Mouse (Mus musculus) heart, embryonic 11.5 days (tissue): ENCODE measurements around the gene Wdr83. TPM values are rescaled to one million over a fixed set of nuclear protein-coding genes. Genes with fewer than 3 reads are reported as not detected.

ENCODE experiments used
- ATAC-seq: fragments of 200-750 bp; cut with Nextera tagmentation; replicated peaks from 2 replicates; pipeline ENCODE4 v1.8.0; 2017; ENCODE audit warnings: moderate library complexity; ENCODE audit not compliant: insufficient number of reproducible peaks, low FRiP score, low TSS enrichment
- H3K27ac ChIP-seq: fragments of 300-500 bp; sonication (generic); 2 replicates; pipeline ENCODE4 v1.5.1; 2014; ENCODE audit warnings: mild to moderate bottlenecking, low read depth, low read length
- H3K27me3 ChIP-seq: fragments of 300-500 bp; sonication (generic); 2 replicates; pipeline ENCODE4 v1.6.1; 2014; ENCODE audit warnings: mild to moderate bottlenecking, low read length, mixed read lengths; ENCODE audit not compliant: control insufficient read depth, insufficient read depth
- H3K36me3 ChIP-seq: fragments of 300-500 bp; sonication (generic); 2 replicates; pipeline ENCODE4 v1.6.1; 2014; ENCODE audit warnings: mild to moderate bottlenecking, low read length, moderate library complexity, mixed read lengths; ENCODE audit not compliant: control insufficient read depth, insufficient read depth
- H3K4me1 ChIP-seq: fragments of 300-500 bp; sonication (generic); 2 replicates; pipeline ENCODE4 v1.6.1; 2014; ENCODE audit warnings: low read length; ENCODE audit not compliant: control insufficient read depth, insufficient read depth
- H3K4me2 ChIP-seq: fragments of 300-500 bp; sonication (generic); 2 replicates; pipeline ENCODE4 v1.6.1; 2014; ENCODE audit warnings: mild to moderate bottlenecking, moderate library complexity
- H3K4me3 ChIP-seq: fragments of 300-500 bp; sonication (generic); 2 replicates; pipeline ENCODE4 v1.5.1; 2014; ENCODE audit warnings: low read depth, low read length
- H3K9ac ChIP-seq: fragments of 300-500 bp; sonication (generic); 2 replicates; pipeline ENCODE4 v1.6.1; 2014; ENCODE audit warnings: mild to moderate bottlenecking, low read depth, low read length, moderate library complexity
- H3K9me3 ChIP-seq: fragments of 300-500 bp; sonication (generic); replicated peaks from 2 replicates; pipeline ENCODE4 v1.6.1; 2016; ENCODE audit warnings: low read length; ENCODE audit not compliant: control insufficient read depth
- WGBS: fragments of 180-500 bp; shearing (Covaris S2); extraction: QIAGEN DNeasy Blood & Tissue Kit; methylation state at CpG from one replicate; pipeline ENCODE4 v1.1.7; 2014; ENCODE audit not compliant: insufficient replicate concordance; 5-methylcytosine and 5-hydroxymethylcytosine counted together
- polyA plus RNA-seq: library from polyadenylated mRNA; unstranded; fragments of >200 nt; fragmentation: Nextera tagmentation; extraction: Ambion mirVana; gene quantifications from 2 replicates; pipeline ENCODE4 v1.2.1, GENCODE M21; 2014

The Wdr83 gene
- polyA plus RNA-seq, 1 experiment from 2014 or later: 36.5 TPM

DNA sequence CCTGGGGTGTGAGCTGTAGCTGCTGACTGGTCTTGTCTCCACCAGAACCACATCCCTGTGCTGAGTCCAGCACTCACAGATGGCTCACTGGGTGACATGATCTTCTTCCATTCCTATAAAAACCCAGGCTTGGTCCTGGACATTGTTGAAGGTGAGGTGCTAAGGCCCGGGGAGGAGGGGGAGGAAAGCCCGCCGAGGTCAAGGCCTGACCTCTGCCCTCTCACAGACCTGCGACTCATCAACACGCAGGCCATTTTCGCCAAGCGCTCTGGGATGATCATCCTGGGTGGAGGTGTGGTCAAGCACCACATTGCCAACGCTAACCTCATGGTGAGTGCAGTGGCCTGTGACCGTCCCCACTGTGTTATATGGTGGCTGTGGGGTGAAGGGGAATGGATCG is 6.9 kb downstream of the Wdr83 start:
- H3K4me2 ChIP-seq: no peak overlapping the region
- peaks cover 8% of the 10 kb centered on the region for H3K4me1 ChIP-seq
- H3K9ac ChIP-seq: no peak overlapping the region
- WGBS: 90% methylated on average over 10 of the region's 10 CpGs
- no peaks in the 10 kb centered on the region for H3K9me3 ChIP-seq
- H3K27me3 ChIP-seq: no peaks in the 10 kb centered on the region
- H3K36me3 ChIP-seq: peaks cover 28% of the 10 kb centered on the region
- H3K27ac ChIP-seq: no peak overlapping the region
- H3K4me3 ChIP-seq: no peak overlapping the region
- ATAC-seq: no peak

- no peak overlapping the region for H3K27ac ChIP-seq
Observed at GRCm38 (mm10) chr8:85073041-85073612, 8.0 kb downstream of the Wdr83 start.

DNA sequence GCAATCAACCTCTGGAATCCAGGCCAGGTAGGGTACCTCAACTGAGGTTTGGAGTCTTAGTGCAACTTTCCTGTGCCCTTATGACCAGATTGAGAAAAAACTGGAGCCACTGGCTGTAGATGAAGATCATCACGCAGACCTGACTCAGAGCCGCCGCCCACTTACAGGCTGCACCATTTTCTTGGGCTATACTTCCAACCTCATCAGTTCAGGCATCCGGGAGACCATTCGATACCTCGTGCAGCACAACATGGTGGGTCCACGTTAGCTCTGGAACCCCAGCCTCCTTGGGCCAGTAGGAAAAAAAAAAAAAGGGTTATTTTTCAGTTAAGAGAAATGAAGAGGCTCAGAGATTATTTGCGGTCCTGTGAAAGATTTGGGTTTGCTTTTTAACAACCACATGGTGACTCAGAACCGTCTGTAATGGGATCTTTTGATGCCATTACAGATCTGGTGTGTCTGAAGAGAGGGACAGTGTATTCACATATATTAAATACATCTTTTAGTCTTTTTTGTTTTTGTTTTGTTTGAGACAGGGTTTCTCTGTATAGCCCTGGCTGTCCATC is 8.7 kb downstream of the Wdr83 start:
- Histone ChIP-seq H3K4me3 (peak overlapping the region; percentile 97), H3K4me1 (peaks cover 8% of the 10 kb centered on the region), H3K9me3 (no peaks in the 10 kb centered on the region), H3K36me3 (peaks cover 28% of the 10 kb centered on the region), H3K9ac (peak overlapping the region; percentile 97), H3K27ac (peak overlapping the region; percentile 96; the same call in 1 of the 2 replicates), H3K27me3 (no peaks in the 10 kb centered on the region), H3K4me2 (peak overlapping the region; percentile 80)
- 31% methylated on average over 9 of the region's 9 CpGs for WGBS
- no peak for ATAC-seq

More at GRCm38 (mm10) chr8:85073041-85073612, 8.0 kb downstream of the Wdr83 start:
- no peak overlapping the region for H3K4me3 ChIP-seq
- peaks cover 28% of the 10 kb centered on the region for H3K36me3 ChIP-seq
- WGBS: 85% methylated on average over 15 of the region's 15 CpGs
- peaks cover 8% of the 10 kb centered on the region for H3K4me1 ChIP-seq
- no peak for ATAC-seq
- H3K4me2 ChIP-seq: no peak overlapping the region
- H3K9ac ChIP-seq: no peak overlapping the region
- no peaks in the 10 kb centered on the region for H3K9me3 ChIP-seq
- H3K27me3 ChIP-seq: no peaks in the 10 kb centered on the region

DNA sequence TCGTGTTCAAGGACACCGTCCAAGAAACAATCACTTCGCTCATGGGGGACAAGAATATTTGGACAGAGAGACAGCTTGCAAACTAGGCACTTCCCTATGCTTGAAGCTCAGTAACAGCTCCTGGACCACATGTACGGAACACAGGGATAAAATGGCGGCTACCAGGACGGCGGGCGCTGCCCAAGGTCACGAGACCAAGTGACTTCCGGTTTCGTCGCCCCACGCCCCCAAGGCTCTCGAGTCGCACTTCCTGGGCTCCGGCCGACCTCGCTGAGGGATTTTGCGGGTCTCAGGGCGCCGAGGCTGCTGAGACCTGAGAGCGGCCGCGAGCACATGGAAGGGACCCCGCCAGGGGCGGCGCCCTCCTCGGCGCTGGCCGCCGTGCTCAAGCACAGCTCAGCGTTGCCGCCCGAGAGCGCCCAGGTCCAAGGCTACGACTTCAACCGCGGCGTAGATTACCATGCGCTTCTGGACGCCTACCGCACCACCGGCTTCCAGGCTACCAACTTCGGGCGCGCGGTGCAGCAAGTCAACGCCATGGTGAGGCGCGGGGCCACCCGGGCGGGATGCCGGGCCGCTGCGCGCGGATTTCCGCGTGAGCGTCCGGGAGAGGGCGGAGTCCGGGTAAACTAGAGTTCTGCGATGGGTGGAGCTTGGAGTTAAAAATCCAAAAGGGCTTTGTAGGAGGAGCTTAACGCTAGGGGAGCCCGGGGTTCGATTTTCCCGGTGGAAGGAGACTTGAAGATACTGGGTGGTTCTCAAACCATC is 9.4 kb downstream of the Wdr83 start, which contains the start of gene Dhps:
Gene Dhps (plus strand): TSS at position 244 of the 768 bp plus-strand sequence.
- peak; percentile 81 for ATAC-seq
- Histone ChIP-seq H3K4me1 (peaks cover 8% of the 10 kb centered on the region), H3K4me3 (peak within 1 kb of the TSS; percentile 97), H3K27ac (peak within 1 kb of the TSS; percentile 96), H3K27me3 (no peaks in the 10 kb centered on the region), H3K9ac (peak within 1 kb of the TSS; percentile 97), H3K4me2 (peak within 1 kb of the TSS; percentile 80), H3K9me3 (no peaks in the 10 kb centered on the region), H3K36me3 (peaks cover 27% of the 10 kb centered on the region)
- WGBS: under 1% methylated on average over 68 of the region's 68 CpGs

GRCm38 (mm10) chr8:85071041-85071440 is 10.1 kb downstream of the Wdr83 start:
- ATAC-seq: no peak
- Histone ChIP-seq H3K27ac (peak overlapping the region; percentile 96; the same call in 1 of the 2 replicates), H3K9ac (peak overlapping the region; percentile 97), H3K36me3 (peaks cover 21% of the 10 kb centered on the region), H3K4me2 (peak overlapping the region; percentile 80), H3K4me3 (peak overlapping the region; percentile 97), H3K27me3 (no peaks in the 10 kb centered on the region), H3K4me1 (peaks cover 8% of the 10 kb centered on the region), H3K9me3 (no peaks in the 10 kb centered on the region)
- 86% methylated on average over 5 of the region's 5 CpGs for WGBS

DNA sequence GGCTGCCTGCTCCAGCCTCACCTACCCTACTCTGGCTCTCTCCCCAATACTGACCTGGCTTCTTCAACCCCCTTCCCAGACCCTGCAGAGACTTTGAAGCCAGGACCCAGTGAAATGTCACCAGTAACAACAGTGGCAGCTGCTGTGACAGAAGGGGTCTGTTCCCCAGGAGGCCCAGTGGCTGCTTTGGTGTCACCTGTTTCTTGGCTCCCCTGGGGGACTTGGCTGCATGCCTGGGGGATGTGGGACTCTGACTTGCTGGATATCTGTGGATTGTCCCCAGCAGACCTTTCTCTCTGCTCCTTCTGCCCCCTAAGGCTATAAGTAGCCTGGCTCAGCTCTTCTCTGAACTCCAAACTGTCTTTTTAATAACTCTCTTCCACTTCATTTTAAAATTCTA is 13.1 kb downstream of the Wdr83 start, which contains the start of gene Gm5741:
Gene Gm5741 (minus strand): TSS at position 1 of the 400 bp plus-strand sequence.
- no peak within 1 kb of the TSS for H3K4me2 ChIP-seq
- no peaks in the 10 kb centered on the region for H3K27me3 ChIP-seq
- no peak for ATAC-seq

GRCm38 (mm10) chr8:85067155-85067554 is 14.0 kb downstream of the Wdr83 start:
- Histone ChIP-seq H3K4me1 (peaks cover 1% of the 10 kb centered on the region; the same call in 1 of the 2 replicates), H3K9me3 (no peaks in the 10 kb centered on the region), H3K36me3 (peaks cover 3% of the 10 kb centered on the region; the same call in 1 of the 2 replicates), H3K4me2 (no peak overlapping the region), H3K27me3 (no peaks in the 10 kb centered on the region), H3K9ac (no peak overlapping the region), H3K4me3 (no peak overlapping the region), H3K27ac (no peak overlapping the region)
- WGBS: 84% methylated on average over 2 of the region's 2 CpGs
- no peak for ATAC-seq

More for the DNA sequence above, 13.1 kb downstream of the Wdr83 start, which contains the start of gene Gm5741:
- no peak within 1 kb of the TSS for H3K27ac ChIP-seq
- no peak within 1 kb of the TSS for H3K9ac ChIP-seq
- H3K36me3 ChIP-seq: peaks cover 3% of the 10 kb centered on the region; the same call in 1 of the 2 replicates
- H3K9me3 ChIP-seq: no peaks in the 10 kb centered on the region
- no peak within 1 kb of the TSS for H3K4me3 ChIP-seq
- peaks cover 8% of the 10 kb centered on the region for H3K4me1 ChIP-seq

GRCm38 (mm10) chr8:85065213-85065612 is 15.9 kb downstream of the Wdr83 start:
- Histone ChIP-seq H3K9ac (no peak overlapping the region), H3K27ac (no peak overlapping the region), H3K36me3 (peaks cover 3% of the 10 kb centered on the region; the same call in 1 of the 2 replicates), H3K4me1 (no peaks in the 10 kb centered on the region), H3K4me3 (no peak overlapping the region), H3K4me2 (no peak overlapping the region), H3K9me3 (no peaks in the 10 kb centered on the region), H3K27me3 (no peaks in the 10 kb centered on the region)
- 46% methylated on average over 2 of the region's 2 CpGs for WGBS
- ATAC-seq: no peak
